Mouse (Mus musculus) lung, adult 2 months (tissue): ENCODE data around the gene Galnt6.

Experiments used
- CTCF ChIP-seq: fragments of 200-500 bp; IDR thresholded peaks from 2 replicates; pipeline ENCODE4 v1.5.1; 2011; ENCODE audit warnings: mild to moderate bottlenecking, low read length, control low read depth; ENCODE audit not compliant: insufficient read depth
- POLR2A ChIP-seq: fragments of 200-500 bp; IDR thresholded peaks from 2 replicates; pipeline ENCODE4 v1.6.1; 2011; ENCODE audit warnings: low read depth, mild to moderate bottlenecking, control low read depth, low read length, borderline replicate concordance; ENCODE audit errors: extremely low read depth

GRCm38 (mm10) chr15:100685255-100685654 lies 43.9 kb downstream of the Galnt6 start:
- TF ChIP-seq CTCF = no peak
- TF ChIP-seq POLR2A = no peak
